Mouse (Mus musculus) heart, embryonic 10.5 days (tissue): ENCODE results near the gene Mab21l2. TPM values are rescaled to one million over a fixed set of nuclear protein-coding genes. Genes with fewer than 3 reads are reported as not detected.

Experiments used
- DNase-seq: peaks from one replicate; pipeline ENCODE4 v3.0.0-alpha.2; 2017; ENCODE audit warnings: low spot score
- H3K27ac ChIP-seq: fragments of 300-500 bp; sonication (generic); 2 replicates; pipeline ENCODE4 v1.5.1; 2016; ENCODE audit warnings: mild to moderate bottlenecking
- H3K27me3 ChIP-seq: fragments of 300-500 bp; sonication (generic); 2 replicates; pipeline ENCODE4 v1.6.1; 2016; ENCODE audit warnings: mild to moderate bottlenecking; ENCODE audit not compliant: poor library complexity, insufficient read depth, severe bottlenecking
- H3K36me3 ChIP-seq: fragments of 300-500 bp; sonication (generic); 2 replicates; pipeline ENCODE4 v1.6.1; 2016; ENCODE audit warnings: mild to moderate bottlenecking, moderate library complexity
- H3K4me1 ChIP-seq: fragments of 300-500 bp; sonication (generic); 2 replicates; pipeline ENCODE4 v1.6.1; 2016; ENCODE audit warnings: mild to moderate bottlenecking
- H3K4me3 ChIP-seq: fragments of 300-500 bp; sonication (generic); 2 replicates; pipeline ENCODE4 v1.5.1; 2016; ENCODE audit warnings: mild to moderate bottlenecking, moderate library complexity
- H3K9me3 ChIP-seq: fragments of 300-500 bp; sonication (generic); 2 replicates; pipeline ENCODE4 v1.6.1; 2016; ENCODE audit warnings: mild to moderate bottlenecking, moderate library complexity
- WGBS: fragments of 180-500 bp; shearing (Covaris S2); methylation state at CpG from one replicate; pipeline ENCODE4 v1.1.7; 2016; 5-methylcytosine and 5-hydroxymethylcytosine counted together
- polyA plus RNA-seq: library from polyadenylated mRNA; unstranded; fragments of >200 nt; fragmentation: Nextera tagmentation; extraction: Ambion mirVana; gene quantifications from 2 replicates; pipeline ENCODE4 v1.2.1, GENCODE M21; 2016

Gene Mab21l2
- polyA plus RNA-seq, 1 experiment from 2014 or later, result 53.0 TPM

- no peaks in the 10 kb centered on the region for H3K36me3 ChIP-seq
- H3K27me3 ChIP-seq, result no peaks in the 10 kb centered on the region
- WGBS, result 72% methylated on average over 3 of the region's 3 CpGs
These were observed 25.4 kb downstream of the Mab21l2 start for GRCm38 (mm10) chr3:86522880-86523505.

GRCm38 (mm10) chr3:86518506-86519109 is 29.8 kb downstream of the Mab21l2 start:
- WGBS, result 81% methylated on average over 2 of the region's 2 CpGs
- H3K27ac ChIP-seq, result no peak overlapping the region
- no peak overlapping the region for H3K4me3 ChIP-seq
- H3K36me3 ChIP-seq, result no peaks in the 10 kb centered on the region
- H3K27me3 ChIP-seq, result no peaks in the 10 kb centered on the region
- H3K9me3 ChIP-seq, result no peaks in the 10 kb centered on the region
- no peak for DNase-seq
- no peaks in the 10 kb centered on the region for H3K4me1 ChIP-seq

More at GRCm38 (mm10) chr3:86522880-86523505, 25.4 kb downstream of the Mab21l2 start:
- Histone ChIP-seq H3K27ac (no peak overlapping the region), H3K4me3 (no peak overlapping the region), H3K4me1 (no peaks in the 10 kb centered on the region), H3K9me3 (no peaks in the 10 kb centered on the region)
- DNase-seq, result no peak

GRCm38 (mm10) chr3:86500586-86500985 is 47.8 kb downstream of the Mab21l2 start:
- Histone ChIP-seq H3K9me3 (no peaks in the 10 kb centered on the region), H3K4me1 (no peaks in the 10 kb centered on the region), H3K4me3 (no peak overlapping the region), H3K36me3 (no peaks in the 10 kb centered on the region), H3K27me3 (no peaks in the 10 kb centered on the region), H3K27ac (no peak overlapping the region)
- no peak for DNase-seq
